Mouse (Mus musculus) gastrocnemius, postnatal 36 days (tissue): ENCODE measurements around the gene Ugt1a6a. TPM values are rescaled to one million over a fixed set of nuclear protein-coding genes. Genes with fewer than 3 reads are reported as not detected.
"Not testable (repeated sequence)": the region's sequence is repeated elsewhere in the genome, so short reads cannot be mapped to it uniquely, and the experiment has no call there.

Experiments
- DNase-seq, 2 experiments: peaks; one replicate each; pipeline ENCODE4 v3.0.0; 2022
- intact Hi-C: fragments of 180-260 bp; cut with DNase I; formaldehyde crosslinking; loops from one replicate; pipeline ENCODE4 v1.15.1; 2025
- long read RNA-seq, 2 experiments: library from polyadenylated mRNA; stranded (forward); transcript quantifications; one replicate each; pipeline ENCODE4 v2.0.0; 2021
- total RNA-seq, 2 experiments: library from RNA; stranded (reverse); gene quantifications; 2 replicates each; pipeline ENCODE4 v1.2.3; 2021

Gene Ugt1a6a
- total RNA-seq, result 1 to 10 TPM in 1 of 2 experiments, under 1 TPM in 1; 0.64 to 1.0 TPM
- long read RNA-seq, experiment 1, result 0 reads
- long read RNA-seq, experiment 2, partial matches to known transcripts, result 0 of 1 reads
- long read RNA-seq, experiment 2, other reads (novel, unspliced or antisense), result 0 of 1 reads

DNA sequence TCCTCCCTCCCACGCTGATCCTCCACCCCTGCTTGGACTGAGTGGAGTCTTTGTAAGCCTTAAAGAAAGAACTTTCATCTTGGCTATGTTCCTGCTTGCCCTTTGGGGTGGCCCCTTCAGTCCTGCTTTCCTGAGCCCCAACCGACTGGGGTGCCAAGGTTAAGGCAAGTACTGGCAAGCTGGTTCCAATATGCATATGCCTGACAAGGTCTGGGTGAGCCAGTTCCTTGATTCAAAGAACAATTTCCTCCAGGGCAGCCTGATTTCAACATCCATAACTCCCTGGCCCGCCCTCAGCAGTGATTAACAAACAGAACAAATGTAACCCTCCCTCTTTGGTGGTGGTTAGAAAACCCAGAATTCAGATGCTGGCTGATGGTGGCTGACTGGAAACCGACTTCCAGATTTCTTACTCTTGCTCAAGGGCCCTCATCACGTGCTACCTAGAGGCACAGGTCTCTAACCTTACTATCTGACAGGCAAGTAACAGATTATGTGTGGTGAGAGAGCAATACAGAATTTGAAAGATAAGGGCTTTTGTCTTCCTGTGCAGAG lies at the start of gene Ugt1a6a:
TSS of gene Ugt1a6a (plus strand) at position 353 of the 555 bp plus-strand sequence.
- peak in 1 of 2 experiments; percentile 27 for DNase-seq
- intact Hi-C loops, result not testable (repeated sequence)

DNA sequence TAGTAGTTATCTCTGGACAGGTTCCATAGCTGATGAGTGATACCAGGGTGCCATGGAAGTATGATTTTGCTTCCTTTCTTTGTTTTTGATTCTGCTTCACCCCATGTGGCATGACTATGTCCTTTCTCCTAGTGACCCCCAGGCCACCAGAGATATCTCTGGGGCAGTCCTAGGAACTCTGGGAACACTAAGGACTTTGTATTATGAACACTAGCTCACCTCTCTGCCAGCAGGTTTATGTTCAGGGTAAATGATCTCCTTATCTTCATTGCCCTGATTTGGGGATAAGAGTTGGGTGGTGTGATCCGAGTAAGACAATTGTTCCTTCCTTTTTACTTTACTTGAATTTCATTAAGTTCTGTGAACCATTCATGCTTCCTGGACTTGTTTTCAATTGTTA lies 48.5 kb upstream of the Ugt1a6a start:
- intact Hi-C loops, result no loop called here
- DNase-seq, result no peak

DNA sequence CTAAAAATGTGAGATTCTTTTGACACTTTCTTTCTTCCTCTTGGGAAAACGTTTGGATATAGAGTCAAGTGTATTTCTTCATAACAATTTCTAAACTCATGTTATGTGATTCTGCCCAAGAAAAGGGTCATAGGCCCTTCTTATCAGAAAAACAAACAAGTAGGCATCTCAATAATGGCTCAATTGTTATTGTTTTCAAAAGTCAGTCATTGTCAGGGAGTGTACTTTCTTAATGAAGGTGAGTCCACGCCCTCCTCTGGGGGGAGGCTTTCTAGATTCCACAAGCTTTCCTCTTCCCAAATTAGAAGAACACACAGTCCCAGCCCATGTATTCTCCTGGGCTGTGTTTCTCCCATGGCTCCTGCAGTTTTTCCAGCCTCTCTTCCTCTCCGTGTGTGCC lies 47.1 kb upstream of the Ugt1a6a start, which contains the start of gene Ugt1a8:
TSS of gene Ugt1a8 (plus strand) at position 301 of the 400 bp plus-strand sequence.
- DNase-seq, result no peak
- intact Hi-C loops, result no loop called here

DNA sequence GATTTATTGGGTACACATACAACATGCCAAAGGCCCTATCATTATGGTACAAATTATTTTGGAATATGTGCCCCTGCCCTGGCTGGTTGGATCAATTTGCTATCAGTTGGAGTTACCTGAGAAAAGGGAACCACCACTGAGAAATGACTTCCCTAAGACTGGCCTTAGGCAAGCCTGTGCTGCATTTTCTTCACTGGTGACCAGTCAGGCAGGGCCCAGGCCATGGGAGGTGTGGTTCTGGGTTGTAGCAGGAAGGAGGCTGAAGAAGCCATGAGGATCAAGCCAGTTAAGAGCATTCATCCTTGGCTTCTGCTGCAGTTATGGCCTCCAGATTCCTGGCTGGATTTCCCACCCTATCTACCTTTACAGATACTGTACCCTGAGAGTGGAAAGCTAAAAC lies 42.3 kb upstream of the Ugt1a6a start:
- intact Hi-C loops, result no loop called here
- DNase-seq, result no peak

DNA sequence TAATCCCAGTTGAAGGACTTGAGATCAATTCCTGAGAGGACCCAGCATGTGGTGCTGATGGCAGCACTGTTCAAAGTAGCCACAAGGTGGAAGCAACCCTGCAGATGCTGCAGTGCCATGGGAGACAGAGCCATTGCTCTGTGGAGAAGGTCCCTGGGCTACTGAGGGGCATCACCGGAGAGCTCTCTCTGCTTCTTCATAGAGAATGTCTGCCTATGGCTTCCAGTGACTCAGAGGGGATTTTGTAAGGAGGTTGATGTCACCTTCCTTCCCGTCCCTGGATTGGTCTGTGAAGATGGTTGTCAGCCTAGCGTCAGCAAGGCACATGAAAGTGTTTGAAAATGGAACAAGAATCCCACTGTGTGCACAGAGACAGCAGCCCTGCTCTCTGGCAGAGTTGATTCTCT lies 40.3 kb upstream of the Ugt1a6a start:
- DNase-seq, intact Hi-C loops: not testable (repeated sequence)

DNA sequence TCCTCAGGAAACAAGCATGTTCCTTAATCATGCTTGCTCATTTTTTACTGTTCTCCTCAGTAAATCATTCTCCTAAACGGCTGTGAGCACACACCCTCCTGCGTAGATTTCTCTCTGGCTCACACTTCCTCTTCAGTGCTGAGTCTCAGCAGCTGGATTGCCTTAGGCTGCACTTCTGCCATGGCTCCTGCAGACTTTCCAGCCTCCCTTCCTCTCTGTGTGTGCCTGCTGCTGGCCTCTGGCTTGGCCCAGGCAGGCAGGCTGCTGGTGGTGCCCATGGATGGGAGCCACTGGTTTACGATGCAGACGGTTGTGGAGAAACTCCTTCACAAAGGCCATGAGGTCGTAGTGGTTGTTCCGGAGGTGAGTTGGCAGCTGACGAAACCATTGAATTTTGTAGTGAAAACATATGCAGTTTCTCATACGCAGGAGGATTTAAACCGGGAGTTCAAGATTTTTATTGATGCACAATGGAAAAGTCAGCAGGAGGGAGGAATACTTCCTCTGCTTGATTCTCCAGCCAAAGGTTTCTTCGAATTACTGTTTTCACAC lies 39.6 kb upstream of the Ugt1a6a start, which contains the start of gene Ugt1a7c:
TSS of gene Ugt1a7c (plus strand) at position 122 of the 552 bp plus-strand sequence.
- intact Hi-C loops, result no loop called here
- peak in 1 of 2 experiments; percentile 7 for DNase-seq

DNA sequence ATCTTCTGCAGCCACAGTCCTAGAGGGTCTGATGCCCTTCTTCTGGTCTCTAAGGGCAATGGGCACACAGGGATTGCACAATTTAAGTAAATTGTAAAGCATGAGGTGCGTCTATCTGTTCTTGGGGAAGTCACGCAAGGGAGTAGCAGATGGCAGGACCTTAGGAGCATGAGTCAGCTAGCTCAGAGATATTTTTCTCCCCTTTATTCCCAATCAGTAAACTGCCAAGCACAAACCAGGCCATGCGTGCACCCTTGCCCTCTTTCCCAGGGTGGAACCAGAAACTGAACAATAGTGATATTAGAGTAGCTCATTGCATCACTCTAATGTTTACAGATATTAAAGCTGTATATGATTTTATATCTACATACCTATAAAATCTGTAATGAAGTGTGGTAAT lies 36.1 kb upstream of the Ugt1a6a start:
- not testable (repeated sequence) for DNase-seq

DNA sequence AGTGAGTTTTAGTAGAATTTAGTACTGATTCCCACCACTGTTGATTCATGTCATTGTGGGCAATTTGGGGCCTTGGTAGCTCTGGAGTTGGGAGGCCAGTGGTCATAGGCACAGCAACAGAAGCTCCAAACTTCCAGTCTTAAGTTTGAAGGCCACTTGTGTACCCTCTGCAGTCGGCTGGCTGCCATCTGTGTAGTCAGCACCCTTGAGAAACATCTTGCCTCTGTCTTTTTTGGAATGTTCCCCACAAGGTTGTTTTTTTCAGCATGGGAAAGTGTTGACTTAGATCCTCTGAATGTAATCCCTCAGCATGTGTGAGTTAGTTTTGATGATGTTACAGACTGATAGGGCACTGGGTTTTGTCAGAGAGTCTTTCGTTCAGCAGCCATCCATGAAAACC lies 34.9 kb upstream of the Ugt1a6a start:
- DNase-seq, intact Hi-C loops: not testable (repeated sequence)

More for the DNA sequence above, 36.1 kb upstream of the Ugt1a6a start:
- intact Hi-C loops, result not testable (repeated sequence)

DNA sequence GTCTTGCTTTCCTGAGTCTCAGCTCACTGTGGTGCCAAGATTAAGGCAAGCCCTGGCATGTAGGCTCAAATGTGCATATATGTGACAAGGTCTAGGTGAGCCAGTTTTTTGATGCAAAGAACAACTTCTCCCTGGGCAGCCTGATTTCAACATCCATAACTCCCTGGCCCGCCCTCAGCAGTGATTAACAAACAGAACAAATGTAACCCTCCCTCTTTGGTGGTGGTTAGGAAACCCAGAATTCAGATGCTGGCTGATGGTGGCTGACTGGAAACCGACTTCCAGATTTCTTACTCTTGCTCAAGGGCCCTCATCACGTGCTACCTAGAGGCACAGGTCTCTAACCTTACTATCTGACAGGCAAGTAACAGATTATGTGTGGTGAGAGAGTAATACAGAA lies 31.6 kb upstream of the Ugt1a6a start, which contains the start of gene Ugt1a6b:
TSS of gene Ugt1a6b (plus strand) at position 234 of the 400 bp plus-strand sequence.
- DNase-seq, intact Hi-C loops: not testable (repeated sequence)

DNA sequence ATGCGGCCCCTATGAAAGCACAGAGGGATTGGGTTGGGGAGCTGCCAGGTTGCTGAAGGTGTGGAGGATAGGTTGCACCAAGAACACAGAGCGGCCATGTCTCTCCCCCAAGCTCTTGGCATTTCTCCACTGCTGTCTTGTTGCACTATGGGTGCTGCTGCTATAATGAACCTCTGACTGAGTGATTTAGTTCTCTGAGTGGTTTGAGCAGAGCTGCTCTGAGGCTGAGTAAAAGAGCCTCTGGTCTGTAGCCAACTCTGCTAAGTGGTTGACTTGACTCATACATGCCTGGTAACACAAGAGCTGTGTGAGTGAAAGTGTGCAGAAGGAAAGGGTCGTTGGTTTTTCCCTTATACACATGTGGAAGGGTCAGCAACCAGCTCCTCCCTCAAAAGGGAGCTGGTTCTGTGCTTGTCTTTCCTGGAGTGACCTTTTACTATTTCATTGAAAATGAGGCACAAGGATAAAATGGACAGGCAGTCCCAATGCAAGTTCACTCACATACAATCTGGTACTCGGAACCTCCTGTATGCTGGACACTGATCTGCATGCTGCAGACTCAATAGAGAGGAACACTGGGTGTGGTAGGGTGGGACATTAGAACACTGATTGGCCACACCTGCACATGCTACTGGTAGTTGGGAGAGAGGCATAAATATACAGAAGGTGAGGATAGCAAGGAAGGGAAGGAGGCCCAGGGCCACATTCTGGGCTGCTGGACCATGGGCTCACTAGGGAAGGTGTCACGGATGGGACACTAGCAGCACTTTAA lies 30.7 kb upstream of the Ugt1a6a start:
- DNase-seq, intact Hi-C loops: not testable (repeated sequence)

DNA sequence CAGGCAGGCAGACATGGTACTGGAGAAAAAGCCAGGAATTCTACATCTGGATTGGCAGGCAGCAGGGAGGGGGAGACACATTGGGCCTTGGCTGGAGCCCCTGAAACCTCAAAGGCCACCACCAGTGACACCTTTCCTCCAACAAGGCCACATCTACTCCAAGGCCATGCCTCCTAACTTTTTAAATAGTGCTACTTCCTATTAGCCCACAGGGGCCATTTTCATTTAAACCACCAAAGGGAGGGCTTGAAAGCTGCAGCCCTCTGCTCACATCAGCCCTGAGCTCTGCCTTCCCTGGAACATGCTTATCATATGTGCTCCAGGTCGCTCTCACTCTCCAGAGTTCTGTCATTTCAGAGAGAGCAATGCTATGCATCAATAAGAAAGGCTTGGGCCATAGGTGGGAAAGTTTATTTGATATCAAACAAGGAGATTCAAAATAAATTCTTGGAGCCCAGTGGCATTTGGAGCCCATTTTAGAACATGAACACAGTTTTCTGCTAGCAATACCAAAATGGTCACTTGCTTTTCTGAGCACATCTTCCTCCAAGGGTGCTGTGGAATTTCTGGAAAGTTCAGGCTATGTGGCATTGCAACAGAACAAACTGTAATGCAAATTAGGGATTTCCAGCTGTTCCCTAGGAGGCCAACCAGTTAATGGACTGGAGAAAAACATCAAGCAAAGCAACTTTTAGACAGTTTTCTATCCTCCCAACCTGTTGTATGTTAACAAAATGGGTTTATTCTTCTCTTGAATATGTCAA lies 29.8 kb upstream of the Ugt1a6a start:
- no peak for DNase-seq
- intact Hi-C loops, result no loop called here

DNA sequence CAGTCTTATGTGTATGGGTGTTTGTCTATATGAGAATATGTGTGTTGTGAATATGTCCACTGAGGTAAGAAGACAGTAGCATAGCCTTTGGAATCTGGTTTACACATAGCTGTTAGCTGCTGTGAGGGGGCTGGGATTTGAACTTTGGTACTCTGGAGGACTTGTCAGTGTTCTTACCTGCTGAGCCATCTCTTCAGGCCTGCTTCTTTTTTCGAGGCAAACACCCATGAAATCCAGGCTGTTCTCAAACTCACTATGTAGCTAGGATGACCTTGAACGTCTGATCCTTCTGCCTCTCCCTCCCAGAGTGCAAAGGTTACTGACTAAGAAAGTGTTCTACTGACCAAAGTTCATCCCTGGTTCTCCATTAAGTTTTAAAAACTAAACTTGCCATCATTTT lies 29.0 kb upstream of the Ugt1a6a start:
- DNase-seq, result no peak
- intact Hi-C loops, result no loop called here

DNA sequence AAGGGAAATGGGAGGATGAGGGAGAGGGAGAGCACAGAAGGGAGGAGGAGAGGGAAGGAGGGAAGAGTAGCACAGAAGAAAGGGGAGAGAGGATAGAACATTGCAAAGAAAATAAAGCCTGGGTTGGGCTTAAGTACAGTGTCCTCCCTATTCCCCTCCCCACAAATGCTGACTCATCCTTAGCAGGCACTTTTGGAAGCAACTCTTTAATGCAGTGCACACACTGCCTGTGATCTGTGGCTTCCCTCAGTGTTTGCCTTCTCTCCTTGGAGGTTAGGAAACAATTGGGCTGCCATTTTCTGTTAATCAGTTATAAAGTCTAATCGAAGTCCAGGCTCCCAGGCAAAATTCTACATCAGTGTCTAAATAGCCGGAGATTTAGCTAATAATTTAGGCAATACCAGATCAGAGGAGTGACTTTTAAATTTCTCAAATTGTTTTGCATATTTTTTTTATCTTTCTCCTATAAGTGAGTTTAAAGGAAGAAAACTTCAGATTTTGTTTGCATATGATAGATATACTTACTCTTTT lies 25.5 kb upstream of the Ugt1a6a start:
- intact Hi-C loops, DNase-seq: not testable (repeated sequence)

DNA sequence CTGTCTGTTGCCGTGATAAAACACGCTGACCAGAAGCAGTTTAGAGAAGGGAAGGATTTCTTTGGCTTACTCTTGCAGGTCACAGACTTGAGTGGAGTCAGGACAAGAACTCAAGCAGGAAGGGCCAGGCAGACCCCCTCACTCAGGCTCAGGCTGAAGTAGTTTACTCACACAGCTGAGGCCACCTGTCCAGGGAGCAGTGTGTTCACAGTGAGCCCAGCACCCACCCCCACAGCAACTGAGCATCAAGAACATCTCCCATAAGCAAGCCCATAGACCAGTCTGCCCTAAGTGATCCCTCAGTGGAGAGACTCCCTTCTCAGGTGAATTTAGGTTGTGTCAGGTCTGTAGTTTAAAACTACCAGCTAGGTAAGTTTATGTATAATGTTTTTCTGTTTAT lies 25.0 kb upstream of the Ugt1a6a start:
- intact Hi-C loops, result not testable (repeated sequence)

DNA sequence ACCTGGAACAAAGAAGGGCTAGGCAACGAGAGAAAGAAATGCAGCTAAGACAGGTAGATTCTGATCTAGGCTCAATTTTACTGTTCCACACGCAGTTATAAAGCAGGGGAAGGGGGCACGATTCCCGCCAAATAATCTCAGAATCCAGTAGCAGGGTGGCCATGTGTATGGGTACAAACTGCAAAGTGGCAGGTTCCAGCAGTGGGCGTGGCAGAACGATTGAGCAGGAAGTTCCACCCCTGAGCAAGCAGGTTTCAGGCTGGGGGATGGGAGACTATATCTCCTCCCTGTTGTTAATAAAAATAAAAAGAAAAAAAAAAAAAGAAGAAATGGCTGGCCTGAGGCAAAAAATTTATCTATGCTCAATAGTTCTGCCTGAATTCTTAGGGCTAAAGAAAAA lies 21.8 kb upstream of the Ugt1a6a start:
- DNase-seq, intact Hi-C loops: not testable (repeated sequence)

More for the DNA sequence above, 25.0 kb upstream of the Ugt1a6a start:
- not testable (repeated sequence) for DNase-seq

DNA sequence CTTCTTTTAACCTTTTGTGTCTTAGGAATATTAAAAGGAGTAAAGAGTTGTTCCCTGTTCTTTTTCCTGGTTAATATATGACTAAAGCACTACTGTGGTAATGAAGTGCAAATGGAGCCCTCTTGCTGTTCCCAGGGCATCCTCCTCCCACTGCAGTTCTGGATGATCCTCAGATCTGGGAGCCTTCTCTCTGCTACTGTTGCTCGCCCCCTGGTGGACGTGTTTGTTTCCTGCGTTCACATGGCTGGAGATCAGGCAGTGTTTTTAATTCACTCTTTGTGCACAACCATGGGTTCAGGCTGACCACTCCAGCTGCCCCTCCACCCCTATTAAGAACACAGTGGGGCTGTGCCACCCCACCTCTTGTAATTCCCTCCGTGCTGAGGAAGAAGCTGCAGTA lies 14.1 kb upstream of the Ugt1a6a start:
- intact Hi-C loops, DNase-seq: not testable (repeated sequence)

DNA sequence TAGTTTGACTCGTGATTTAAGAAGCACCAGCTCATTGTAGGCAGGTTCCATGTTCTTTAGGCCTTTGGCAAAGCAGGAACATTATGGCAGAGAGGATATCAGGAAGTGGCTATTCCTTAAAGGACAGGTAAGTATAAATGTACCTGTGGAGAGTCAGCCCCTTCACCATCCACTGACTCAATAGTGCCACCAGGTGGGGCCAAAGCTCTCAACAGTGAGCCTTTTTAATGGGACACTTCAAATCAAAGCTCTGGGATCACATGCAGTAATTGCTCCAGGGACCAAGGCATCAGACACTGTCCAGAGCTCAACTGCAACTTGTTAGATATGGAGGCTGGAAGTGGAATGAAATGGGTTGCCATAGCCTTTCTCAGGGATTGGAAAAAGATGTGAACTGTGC lies 13.1 kb upstream of the Ugt1a6a start:
- DNase-seq, intact Hi-C loops: not testable (repeated sequence)

DNA sequence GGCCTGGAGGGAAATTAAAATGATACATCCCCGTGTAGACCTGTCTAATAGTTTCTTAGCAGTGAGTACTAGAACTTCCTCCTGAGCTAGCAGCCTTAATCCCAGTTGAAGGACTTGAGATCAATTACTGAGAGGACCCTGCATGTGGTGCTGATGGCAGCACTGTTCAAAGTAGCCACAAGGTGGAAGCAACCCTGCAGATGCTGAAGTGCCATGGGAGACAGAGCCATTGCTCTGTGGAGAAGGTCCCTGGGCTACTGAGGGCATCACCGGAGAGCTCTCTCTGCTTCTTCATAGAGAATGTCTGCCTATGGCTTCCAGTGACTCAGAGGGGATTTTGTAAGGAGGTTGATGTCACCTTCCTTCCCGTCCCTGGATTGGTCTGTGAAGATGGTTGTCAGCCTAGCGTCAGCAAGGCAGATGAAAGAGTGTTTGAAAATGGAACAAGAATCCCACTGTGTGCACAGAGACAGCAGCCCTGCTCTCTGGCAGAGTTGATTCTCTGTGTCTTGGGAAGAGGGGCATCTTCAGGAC lies 8.7 kb upstream of the Ugt1a6a start:
- intact Hi-C loops, DNase-seq: not testable (repeated sequence)

DNA sequence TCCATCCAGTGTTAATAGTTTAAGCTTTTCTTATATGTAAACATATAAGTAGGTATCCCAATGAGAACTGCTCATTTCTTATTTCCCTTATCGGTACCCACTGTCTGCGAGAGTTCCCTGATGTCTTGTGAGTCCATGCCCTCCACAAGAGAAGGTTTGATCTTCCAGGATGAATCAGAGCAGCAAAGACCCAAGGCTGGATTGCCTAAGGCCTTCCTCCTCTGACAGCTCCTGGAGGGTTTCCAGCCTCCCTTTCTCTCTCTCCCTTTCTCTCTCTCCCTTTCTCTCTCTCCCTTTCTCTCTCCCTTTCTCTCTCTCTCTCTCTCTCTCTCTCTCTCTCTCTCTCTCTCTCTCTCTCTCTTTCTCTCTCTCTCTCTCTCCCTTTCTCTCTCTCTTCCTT lies 5.5 kb upstream of the Ugt1a6a start:
- DNase-seq, intact Hi-C loops: not testable (repeated sequence)

DNA sequence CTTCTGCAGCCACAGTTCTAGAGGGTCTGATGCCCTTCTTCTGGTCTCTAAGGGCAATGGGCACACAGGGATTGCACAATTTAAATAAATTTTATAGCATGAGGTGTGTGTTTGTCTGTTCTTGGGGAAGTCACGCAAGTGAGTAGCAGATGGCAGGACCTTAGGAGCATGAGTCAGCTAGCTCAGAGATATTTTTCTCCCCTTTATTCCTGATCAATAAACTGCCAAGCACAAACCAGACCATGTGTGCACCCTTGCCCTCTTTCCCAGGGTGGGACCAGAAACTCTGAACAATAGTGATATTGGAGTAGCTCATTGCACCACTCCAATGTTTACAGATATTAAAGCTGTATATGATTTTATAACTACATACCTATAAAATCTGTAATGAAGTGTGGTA lies 4.4 kb upstream of the Ugt1a6a start:
- intact Hi-C loops, DNase-seq: not testable (repeated sequence)
